Mouse (Mus musculus) cerebellum, adult 2 months (tissue): ENCODE data around the gene Ipo9.
A peak's percentile ranks its signal among the peaks of the same experiment; 100 is the strongest.

Experiments used
- CTCF ChIP-seq: fragments of 200-500 bp; IDR thresholded peaks from 2 replicates; pipeline ENCODE4 v1.5.1; 2011; ENCODE audit warnings: low read depth, mild to moderate bottlenecking, control low read depth, low read length, moderate library complexity, borderline replicate concordance; ENCODE audit not compliant: insufficient read depth
- POLR2A ChIP-seq: fragments of 200-500 bp; IDR thresholded peaks from 2 replicates; pipeline ENCODE4 v1.6.1; 2011; ENCODE audit warnings: low read length, control low read depth, borderline replicate concordance; ENCODE audit not compliant: insufficient read depth

DNA sequence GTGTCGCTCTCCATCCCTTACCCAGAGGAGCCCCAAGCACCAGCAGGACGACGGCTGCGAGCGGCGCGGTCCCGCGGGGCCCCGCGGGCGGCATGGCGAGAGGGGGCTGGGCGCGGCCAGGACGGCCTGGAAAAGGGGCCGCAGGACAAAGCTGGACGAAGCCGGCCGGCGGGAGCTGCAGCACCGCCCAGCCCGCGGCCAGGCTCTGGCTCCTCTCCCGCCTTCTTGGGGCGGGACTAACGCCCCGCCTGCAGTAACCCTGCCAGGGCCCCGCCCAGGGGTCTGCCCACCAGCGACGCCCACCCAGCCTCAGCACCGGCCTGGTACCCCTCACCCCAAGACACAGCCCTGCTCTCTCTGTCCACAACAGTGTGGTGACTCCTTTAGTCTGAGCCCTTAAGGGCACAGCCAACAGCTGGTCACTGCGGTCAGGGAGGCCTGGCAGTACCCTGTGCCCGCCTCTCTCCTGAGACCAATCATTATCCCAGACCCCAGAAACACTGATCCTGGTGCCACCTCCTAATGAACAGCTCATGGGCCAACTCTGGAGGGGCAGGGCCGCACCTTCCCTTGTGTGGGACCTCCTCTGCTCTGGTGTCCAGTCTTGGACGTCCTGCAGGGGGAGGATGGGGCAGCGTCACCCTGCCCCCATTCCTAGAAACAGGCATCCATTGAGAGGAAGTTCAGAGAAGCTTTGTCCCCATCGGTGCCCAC lies 55.3 kb downstream of the Ipo9 start, which contains the start of gene Shisa4:
- TF ChIP-seq POLR2A, result peak; percentile 41; the same call in 1 of the 2 replicates
- TF ChIP-seq CTCF, result no peak
